Mouse (Mus musculus) right cerebral cortex, adult 18-20 months (tissue): Measurements from ENCODE around the gene Zup1.
"Not testable (repeated sequence)": the region's sequence is repeated elsewhere in the genome, so short reads cannot be mapped to it uniquely, and the experiment has no call there.

ENCODE experiments used
- DNase-seq: peaks from one replicate; pipeline ENCODE4 v3.0.0; 2022; ENCODE audit warnings: mixed read lengths

Gene Zup1

DNA sequence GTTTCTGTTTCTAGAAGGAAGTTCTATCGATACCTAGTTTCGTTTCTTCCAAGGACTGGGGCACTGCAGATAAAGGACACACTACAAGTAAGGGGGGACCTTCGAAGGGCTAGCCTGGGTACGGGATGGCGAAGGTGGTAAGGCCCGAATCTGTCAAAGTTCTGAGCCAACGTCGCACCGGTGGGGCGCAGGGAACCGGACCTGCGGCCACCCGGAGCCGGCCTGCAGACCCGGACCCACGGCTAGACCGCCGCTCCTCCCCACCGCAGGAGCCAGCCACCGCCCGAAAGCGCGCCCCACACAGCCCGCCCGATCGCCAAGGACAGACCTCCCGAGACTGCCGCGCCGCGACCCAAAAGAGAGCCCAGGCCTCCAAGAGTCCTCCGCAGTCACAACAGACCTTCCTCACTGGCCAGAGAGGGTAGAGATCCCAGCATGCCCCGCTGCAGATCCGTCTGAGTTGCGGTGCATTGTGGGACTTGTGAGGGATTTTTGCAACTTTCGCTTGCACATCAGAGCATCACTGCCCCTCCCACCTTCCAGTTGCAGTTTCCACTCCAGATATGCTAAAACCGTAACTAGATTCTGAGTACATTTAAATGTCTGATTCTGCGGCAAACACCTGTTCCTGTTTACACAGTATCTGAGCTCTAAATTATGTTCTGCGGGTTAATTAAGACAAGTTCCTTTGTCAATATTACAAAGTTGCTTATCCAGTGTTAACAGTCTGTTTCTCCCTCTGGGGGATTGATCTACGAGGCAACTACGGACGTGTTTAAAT lies at the start of gene Zup1:
Gene Zup1, minus strand, starts transcription at position 467 of the 781 bp plus-strand sequence.
- DNase-seq: peak; percentile 91

- no peak for DNase-seq
Measured at GRCm38 (mm10) chr10:33998397-33998796, 47.3 kb upstream of the Zup1 start.

DNA sequence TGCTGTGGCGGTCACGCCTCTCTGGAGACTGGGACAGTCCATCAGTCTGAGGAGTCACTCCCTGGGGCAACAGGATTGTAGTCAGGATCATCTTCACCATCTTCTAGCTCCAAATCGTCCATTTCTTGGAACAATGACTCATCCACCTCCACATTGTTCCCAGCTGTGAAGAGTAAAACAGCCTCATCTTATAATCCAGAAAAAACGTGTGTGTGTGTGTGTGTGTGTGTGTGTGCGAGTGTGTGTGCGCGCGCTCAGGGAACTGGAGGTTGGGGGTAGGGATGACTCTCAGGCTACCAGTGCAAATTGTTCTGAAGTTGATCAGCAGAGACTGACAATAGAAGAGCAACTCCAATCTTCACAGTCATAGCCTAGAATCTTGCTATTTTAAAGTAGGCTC lies 45.6 kb upstream of the Zup1 start:
- DNase-seq: not testable (repeated sequence)

DNA sequence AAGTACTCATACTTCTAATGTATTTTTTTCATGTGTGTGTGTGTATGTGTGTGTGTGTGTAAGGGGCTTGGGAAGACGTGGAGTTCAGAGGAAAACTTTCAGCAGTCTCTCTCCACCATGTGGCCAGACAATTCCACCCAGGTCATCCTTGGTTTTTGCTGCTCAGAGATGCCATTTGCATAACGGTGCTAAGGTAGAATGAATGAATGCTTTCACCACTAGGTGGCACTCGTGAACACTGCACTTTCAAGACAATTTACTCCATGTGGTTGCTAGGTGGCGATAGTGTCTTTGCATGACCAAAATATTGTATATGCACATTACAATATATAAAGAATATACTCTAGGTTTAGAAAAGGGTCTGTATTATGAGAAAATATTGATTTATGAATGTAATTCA lies 35.7 kb upstream of the Zup1 start:
- peak; percentile 64 for DNase-seq

GRCm38 (mm10) chr10:33974781-33975494 lies 23.9 kb upstream of the Zup1 start:
- no peak for DNase-seq

- no peak for DNase-seq
Measured at GRCm38 (mm10) chr10:33952509-33952908, 1.4 kb upstream of the Zup1 start.

DNA sequence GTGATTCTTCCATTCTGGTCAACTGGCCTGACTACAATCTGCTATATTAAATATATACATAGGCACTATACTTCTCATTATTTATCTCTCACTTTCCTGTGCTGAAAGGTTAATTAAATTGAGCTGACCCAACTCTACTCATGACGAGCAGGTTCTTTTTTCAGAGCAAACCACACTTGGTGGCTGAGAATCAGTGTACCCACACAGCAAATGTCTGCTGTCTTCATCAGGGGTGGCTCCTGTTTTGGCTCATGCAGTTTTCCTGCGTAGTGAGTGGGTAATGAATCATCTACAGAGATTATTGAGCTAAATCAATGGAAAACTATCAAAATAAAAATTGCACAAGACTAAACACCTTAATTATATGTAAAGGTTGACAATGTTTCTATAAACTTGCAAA lies 4.7 kb downstream of the Zup1 start:
- peak; percentile 23 for DNase-seq

GRCm38 (mm10) chr10:33945390-33945789 lies 5.7 kb downstream of the Zup1 start:
- DNase-seq: no peak

DNA sequence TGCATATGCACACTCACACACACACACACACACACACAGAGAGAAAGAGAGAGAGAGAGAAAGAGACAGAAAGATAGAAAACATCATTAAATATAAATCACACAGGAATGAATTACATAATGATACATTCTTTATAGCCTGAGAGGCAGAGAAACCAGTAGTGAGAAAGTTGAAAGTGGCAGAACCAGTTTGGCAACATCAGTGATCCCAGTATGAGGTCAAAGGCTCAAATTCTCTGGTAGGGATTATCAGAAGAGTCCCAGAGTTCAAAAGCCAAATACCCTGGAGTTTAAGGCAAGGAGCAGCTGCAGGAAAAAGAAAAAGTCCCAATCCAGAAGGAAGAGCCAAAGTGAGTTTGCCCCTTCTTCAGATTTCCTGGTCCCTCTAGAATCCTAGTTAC lies 10.4 kb downstream of the Zup1 start:
- no peak for DNase-seq

DNA sequence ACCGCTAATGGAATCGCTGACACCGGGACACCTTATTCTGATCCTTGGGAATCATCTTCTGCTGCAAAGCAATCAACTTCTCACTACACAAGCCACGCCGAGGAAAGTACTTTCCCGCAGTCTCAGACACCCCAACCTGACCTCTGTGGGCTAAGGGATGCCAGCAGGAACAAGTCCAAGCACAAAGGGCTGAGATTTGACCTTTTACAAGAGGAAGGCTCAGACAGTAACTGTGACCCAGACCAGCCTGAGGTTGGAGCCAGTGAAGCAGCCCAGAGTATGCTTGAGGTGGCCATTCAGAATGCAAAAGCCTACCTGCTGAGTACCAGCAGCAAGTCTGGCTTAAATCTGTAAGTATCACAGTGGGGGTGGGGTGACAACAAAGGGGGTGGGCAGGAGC lies 45.6 kb downstream of the Zup1 start:
- DNase-seq: no peak

DNA sequence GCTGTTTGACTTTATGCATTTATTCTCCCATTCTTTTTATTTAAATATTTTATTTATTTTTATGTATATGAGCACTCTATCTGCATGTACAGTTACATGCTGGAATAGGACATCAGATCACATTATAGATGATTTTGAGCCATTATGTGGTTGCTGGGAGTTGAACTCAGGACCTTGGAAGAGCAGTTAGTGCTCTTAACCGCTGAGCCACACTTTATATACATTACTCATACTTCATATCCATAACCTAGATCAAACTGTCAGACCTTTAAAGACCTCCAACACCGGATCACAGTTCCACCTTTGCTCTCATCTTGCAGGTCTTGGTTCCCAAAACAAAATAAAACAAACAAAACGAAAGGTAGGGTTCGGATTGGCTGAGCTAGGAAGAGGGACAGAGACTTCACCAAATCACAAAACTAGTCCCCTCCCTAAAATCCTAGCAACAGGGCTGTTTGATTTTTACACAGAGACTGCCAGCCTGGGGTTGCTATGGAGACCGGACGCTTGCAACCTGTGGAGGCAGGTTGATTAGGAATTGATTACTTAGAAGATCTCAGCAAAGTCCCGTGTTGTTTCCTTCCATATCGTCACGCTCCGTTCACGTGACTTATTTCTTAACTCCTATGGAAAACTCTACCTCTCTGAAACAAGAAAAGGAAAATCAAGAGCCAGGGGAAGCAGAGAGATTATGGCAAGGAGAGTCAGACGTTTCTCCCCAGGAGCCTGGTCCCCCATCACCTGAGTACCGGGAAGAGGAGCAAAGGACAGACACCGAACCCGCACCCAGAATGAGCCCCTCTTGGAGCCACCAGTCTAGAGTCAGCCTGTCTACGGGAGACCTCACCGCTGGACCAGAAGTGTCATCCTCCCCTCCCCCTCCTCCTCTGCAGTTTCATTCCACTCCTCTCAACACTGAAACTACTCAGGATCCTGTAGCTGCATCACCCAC lies 46.3 kb downstream of the Zup1 start, which contains the start of gene Rsph4a:
Gene Rsph4a, plus strand, starts transcription at position 582 of the 952 bp plus-strand sequence.
- peak; percentile 64 for DNase-seq

DNA sequence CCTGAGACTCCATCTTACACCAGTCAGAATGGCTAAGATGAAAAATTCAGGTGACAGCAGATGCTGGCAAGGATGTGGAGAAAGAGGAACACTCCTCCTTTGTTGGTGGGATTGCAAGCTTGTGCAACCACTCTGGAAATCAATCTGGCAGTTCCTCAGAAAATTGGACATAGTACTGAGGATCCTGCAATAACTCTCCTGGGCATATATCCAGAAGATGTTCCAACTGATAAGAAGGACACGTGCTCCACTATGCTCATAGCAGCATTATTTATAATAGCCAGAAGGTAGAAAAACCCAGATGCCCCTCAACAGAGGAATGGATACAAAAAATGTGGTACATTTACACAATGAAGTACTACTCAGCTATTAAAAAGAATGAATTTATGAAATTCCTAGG lies 49.5 kb downstream of the Zup1 start:
- not testable (repeated sequence) for DNase-seq

GRCm38 (mm10) chr10:33882411-33882810 lies 68.7 kb downstream of the Zup1 start:
- not testable (repeated sequence) for DNase-seq

DNA sequence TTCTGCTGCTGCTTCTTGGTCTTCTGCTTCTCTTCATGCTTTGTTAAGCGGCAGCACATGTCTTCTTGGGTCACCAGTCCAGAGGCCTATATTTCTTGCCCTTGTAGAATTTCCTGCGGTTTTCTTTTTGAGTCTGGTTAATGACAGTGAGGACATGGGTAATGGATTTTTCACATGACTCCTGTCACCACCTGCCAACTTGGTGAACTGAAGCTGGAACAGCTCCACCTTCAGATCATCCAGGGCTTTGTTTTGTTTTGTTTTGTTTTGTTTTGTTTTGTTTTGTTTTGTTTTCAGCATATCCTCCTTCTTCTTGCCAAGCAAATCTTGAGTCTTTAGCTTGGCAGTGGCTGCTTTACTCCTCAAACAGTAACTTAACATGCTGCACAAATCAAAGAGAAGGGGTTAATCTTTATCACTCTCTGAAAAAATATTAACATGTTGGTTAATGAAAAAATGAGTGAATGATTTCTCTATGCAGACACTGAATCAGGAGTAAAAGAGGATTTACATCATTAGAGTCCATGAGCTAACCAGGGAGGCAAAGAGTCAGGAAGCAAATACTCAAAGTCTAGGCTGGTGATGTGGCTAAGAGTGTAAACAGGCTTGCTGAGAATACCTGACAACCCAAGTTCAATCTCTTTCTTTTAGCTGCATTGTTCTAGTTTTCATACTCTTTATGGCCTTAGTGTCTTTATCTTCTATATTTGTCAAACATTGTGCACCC lies 78.2 kb downstream of the Zup1 start:
- DNase-seq: no peak

DNA sequence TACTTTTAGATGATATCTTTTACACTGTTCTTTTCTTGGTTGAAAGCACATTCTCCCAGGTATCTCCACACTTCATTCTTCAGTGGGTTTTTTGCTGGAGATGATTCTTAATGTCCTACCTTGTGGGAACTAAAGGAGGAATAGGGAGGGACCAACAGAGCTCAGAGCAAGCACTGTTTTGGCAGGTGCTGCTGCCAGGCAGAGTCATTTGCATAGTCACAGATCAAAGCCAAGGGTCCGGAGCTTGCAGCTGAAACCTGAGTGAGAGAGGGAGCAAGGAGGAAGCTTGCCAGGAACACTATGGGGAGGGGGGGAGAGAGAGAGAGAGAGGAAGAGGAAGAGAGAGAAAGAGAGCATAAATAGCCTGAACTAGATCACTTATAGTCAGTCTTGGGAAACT lies 80.6 kb downstream of the Zup1 start:
- no peak for DNase-seq
